Mouse (Mus musculus): Measurements from ENCODE around the gene Tnfsf11. TPM values are rescaled to one million over a fixed set of nuclear protein-coding genes. Genes with fewer than 3 reads are reported as not detected.

Gene Tnfsf11
- polyA plus RNA-seq, 1 experiment from 2014 or later: 0.43 TPM

DNA sequence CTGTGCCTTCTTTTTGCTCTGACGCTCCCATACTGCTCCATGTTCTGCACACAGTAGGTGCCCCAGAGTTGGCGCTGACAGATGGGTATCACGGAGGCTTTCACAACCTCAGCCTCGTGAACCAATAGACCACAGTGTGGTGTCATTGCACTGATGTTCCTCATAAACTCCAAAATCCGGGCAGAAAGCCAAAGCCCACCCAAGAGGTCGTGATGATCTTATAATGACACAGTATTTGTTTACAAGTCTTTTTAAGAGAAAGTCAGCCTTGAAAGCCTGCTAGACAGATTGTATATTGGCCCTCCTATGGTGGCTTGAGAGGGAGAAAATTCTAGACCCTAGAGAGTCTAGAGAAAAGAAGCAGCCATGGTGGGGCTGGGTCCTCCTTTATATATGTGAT is 70.6 kb downstream of the Tnfsf11 start:
- no peak overlapping the region for H3K27ac ChIP-seq (ENCODE audit: low read depth, low read length)
- WGBS: 68% methylated on average over 6 of the region's 6 CpGs
- no peak for ATAC-seq (ENCODE audit: low FRiP score, low TSS enrichment)

DNA sequence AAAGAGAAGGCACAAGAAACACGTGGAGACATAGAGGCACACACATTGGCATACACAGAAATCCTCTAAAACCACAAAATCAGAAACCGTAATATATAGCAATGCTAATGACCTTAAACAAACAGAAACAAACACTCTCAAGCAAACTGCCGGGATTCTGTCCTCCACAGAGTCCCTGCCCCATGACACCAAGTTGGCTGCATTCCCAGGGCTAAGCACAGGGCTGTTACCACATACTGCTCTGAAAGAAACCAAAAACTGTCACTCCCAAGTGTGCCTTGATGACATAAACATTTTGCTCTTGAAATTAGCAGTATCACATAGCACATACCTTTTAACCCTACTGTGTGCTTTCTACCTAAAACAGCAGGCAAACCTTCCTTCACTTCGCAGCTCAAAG is 71.7 kb downstream of the Tnfsf11 start:
- WGBS: 54% methylated on average over 4 of the region's 4 CpGs
- Histone ChIP-seq H3K9ac (ENCODE audit: low read depth, low read length) (no peak overlapping the region), H3K36me3 (ENCODE audit: control insufficient read depth, insufficient read depth, low read length) (no peaks in the 10 kb centered on the region), H3K4me1 (ENCODE audit: control insufficient read depth, insufficient read depth, low read length) (no peaks in the 10 kb centered on the region), H3K4me2 (replicated peaks; ENCODE audit: low read depth, low read length) (no peak overlapping the region), H3K27me3 (ENCODE audit: control insufficient read depth, insufficient read depth, low read length) (no peaks in the 10 kb centered on the region), H3K27ac (ENCODE audit: low read depth, low read length) (no peak overlapping the region), H3K9me3 (ENCODE audit: control insufficient read depth, low read length) (no peaks in the 10 kb centered on the region), H3K4me3 (ENCODE audit: low read length) (no peak overlapping the region)
- 0 out of 2 replicates have a peak, but pooled peaks have one; percentile 52 for ATAC-seq (ENCODE audit: low FRiP score, low TSS enrichment)

More for the DNA sequence above, 70.6 kb downstream of the Tnfsf11 start:
- no peaks in the 10 kb centered on the region for H3K4me1 ChIP-seq (ENCODE audit: control insufficient read depth, insufficient read depth, low read length)
- no peaks in the 10 kb centered on the region for H3K27me3 ChIP-seq (ENCODE audit: control insufficient read depth, insufficient read depth, low read length)
- H3K9ac ChIP-seq (ENCODE audit: low read depth, low read length): no peak overlapping the region
- no peak overlapping the region for H3K4me3 ChIP-seq (ENCODE audit: low read length)
- H3K4me2 ChIP-seq (replicated peaks; ENCODE audit: low read depth, low read length): no peak overlapping the region
- no peaks in the 10 kb centered on the region for H3K36me3 ChIP-seq (ENCODE audit: control insufficient read depth, insufficient read depth, low read length)
- no peaks in the 10 kb centered on the region for H3K9me3 ChIP-seq (ENCODE audit: control insufficient read depth, low read length)

DNA sequence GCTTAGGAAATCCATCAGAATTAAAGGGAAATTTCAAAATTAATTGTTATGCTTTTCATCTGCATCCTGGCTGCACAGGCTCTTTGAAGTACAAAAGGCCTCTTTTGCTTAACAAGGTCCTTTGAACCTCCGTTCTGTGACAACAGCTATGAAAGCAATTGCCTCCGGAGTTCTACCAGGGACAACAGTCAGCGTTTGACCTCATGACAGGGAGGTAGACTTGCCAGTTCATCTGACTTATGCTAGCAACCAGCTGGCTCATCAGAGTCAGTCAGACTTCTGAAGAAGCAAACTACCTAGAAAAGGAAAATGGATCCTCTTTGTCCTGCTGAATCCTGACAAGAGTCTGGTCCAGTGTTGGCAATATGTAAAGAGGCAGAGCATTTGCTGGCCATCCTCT is 72.5 kb downstream of the Tnfsf11 start:
- H3K9ac ChIP-seq (ENCODE audit: low read depth, low read length): no peak overlapping the region
- no peaks in the 10 kb centered on the region for H3K9me3 ChIP-seq (ENCODE audit: control insufficient read depth, low read length)
- no peak for ATAC-seq (ENCODE audit: low FRiP score, low TSS enrichment)
- no peaks in the 10 kb centered on the region for H3K27me3 ChIP-seq (ENCODE audit: control insufficient read depth, insufficient read depth, low read length)
- H3K27ac ChIP-seq (ENCODE audit: low read depth, low read length): no peak overlapping the region
- no peak overlapping the region for H3K4me2 ChIP-seq (replicated peaks; ENCODE audit: low read depth, low read length)
- H3K36me3 ChIP-seq (ENCODE audit: control insufficient read depth, insufficient read depth, low read length): no peaks in the 10 kb centered on the region
- H3K4me1 ChIP-seq (ENCODE audit: control insufficient read depth, insufficient read depth, low read length): no peaks in the 10 kb centered on the region
- no peak overlapping the region for H3K4me3 ChIP-seq (ENCODE audit: low read length)
- WGBS: 7% methylated on average over 3 of the region's 3 CpGs

DNA sequence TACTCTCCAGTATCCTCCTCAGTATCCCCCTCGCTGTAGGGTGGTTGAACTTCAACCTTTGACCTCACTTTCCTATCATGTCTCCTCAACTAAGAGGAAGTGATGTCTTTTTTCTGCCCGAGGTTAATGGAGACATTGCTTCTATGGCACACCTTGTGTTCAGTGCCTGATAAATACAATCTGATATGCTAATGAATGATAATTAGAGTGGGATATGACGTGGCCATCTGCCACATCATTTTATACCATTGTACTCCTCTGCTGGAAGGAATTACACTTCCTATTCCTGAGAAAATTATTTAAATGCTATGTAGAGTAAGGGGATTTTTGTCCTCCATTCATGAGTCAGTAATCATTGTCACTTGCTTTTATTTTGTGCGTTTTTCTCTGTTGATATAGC is 78.8 kb downstream of the Tnfsf11 start:
- Histone ChIP-seq H3K27me3 (ENCODE audit: control insufficient read depth, insufficient read depth, low read length) (no peaks in the 10 kb centered on the region), H3K36me3 (ENCODE audit: control insufficient read depth, insufficient read depth, low read length) (no peaks in the 10 kb centered on the region), H3K4me3 (ENCODE audit: low read length) (no peak overlapping the region), H3K4me2 (replicated peaks; ENCODE audit: low read depth, low read length) (no peak overlapping the region), H3K4me1 (ENCODE audit: control insufficient read depth, insufficient read depth, low read length) (no peaks in the 10 kb centered on the region), H3K27ac (ENCODE audit: low read depth, low read length) (no peak overlapping the region), H3K9ac (ENCODE audit: low read depth, low read length) (no peak overlapping the region), H3K9me3 (ENCODE audit: control insufficient read depth, low read length) (no peaks in the 10 kb centered on the region)
- 60% methylated on average over 4 of the region's 4 CpGs for WGBS
- no peak for ATAC-seq (ENCODE audit: low FRiP score, low TSS enrichment)

Small RNAs within 50 kb of the gene (microRNA-seq; reads per million reads assigned to microRNA genes)
- not detected for gene Gm23652

Other genes with a start within 250 kb of the Tnfsf11 start
- gene Fam216b, start 219.0 kb downstream of the Tnfsf11 start, polyA plus RNA-seq (2014; fragmentation: Nextera tagmentation; extraction: Ambion mirVana): not detected in 2 replicates
- gene Akap11, start 228.8 kb upstream of the Tnfsf11 start, polyA plus RNA-seq (2014; fragmentation: Nextera tagmentation; extraction: Ambion mirVana): 17.7 and 19.7 TPM in 2 replicates

Measured in kidney, embryonic 14.5 days (tissue).